Mouse (Mus musculus) megakaryocyte, embryonic 14.5 days (primary cell): ENCODE data around the gene Klhl18. TPM values are rescaled to one million over a fixed set of nuclear protein-coding genes. Genes with fewer than 3 reads are reported as not detected.

Experiments used
- H3K27me3 ChIP-seq: replicated peaks from 2 replicates; pipeline ENCODE3; 2012; ENCODE audit warnings: inconsistent platforms
- H3K36me3 ChIP-seq: replicated peaks from 2 replicates; pipeline ENCODE3; 2012; ENCODE audit warnings: low read length, inconsistent platforms, mixed read lengths
- H3K4me1 ChIP-seq: 2 replicates; pipeline ENCODE4 v1.6.1; 2012; ENCODE audit warnings: inconsistent platforms
- H3K4me3 ChIP-seq: replicated peaks from 2 replicates; pipeline ENCODE3; 2012; ENCODE audit warnings: moderate library complexity, mild to moderate bottlenecking, inconsistent platforms
- H3K9me3 ChIP-seq: 2 replicates; pipeline ENCODE4 v1.6.1; 2012; ENCODE audit warnings: inconsistent platforms
- FLI1 ChIP-seq: IDR thresholded peaks from 2 replicates; pipeline ENCODE4 v1.6.1; 2012; ENCODE audit warnings: low read length, inconsistent platforms, mixed read lengths
- GATA1 ChIP-seq: IDR thresholded peaks from 3 replicates; pipeline ENCODE4 v1.6.1; 2012; ENCODE audit warnings: mixed read lengths, low read length, inconsistent platforms, borderline replicate concordance
- polyA plus RNA-seq: library from polyadenylated mRNA; stranded (reverse); fragments of >175 nt; gene quantifications from 2 replicates; pipeline ENCODE4 v1.2.3, GENCODE M21; 2012; ENCODE audit warnings: low replicate concordance; ENCODE audit not compliant: insufficient read depth

Klhl18 gene
- polyA plus RNA-seq, 1 experiment, result 10.0 TPM

GRCm38 (mm10) chr9:110460884-110461815, 15.3 kb downstream of the Klhl18 start:
- H3K9me3 ChIP-seq, result no peaks in the 10 kb centered on the region

GRCm38 (mm10) chr9:110459145-110459727, 17.3 kb downstream of the Klhl18 start:
- Histone ChIP-seq H3K36me3 (peaks cover 54% of the 10 kb centered on the region), H3K4me3 (peak overlapping the region; percentile 44), H3K9me3 (no peaks in the 10 kb centered on the region), H3K4me1 (peaks cover 91% of the 10 kb centered on the region), H3K27me3 (no peaks in the 10 kb centered on the region)
- TF ChIP-seq GATA1, result no peak
- no peak for TF ChIP-seq FLI1

More at GRCm38 (mm10) chr9:110460884-110461815, 15.3 kb downstream of the Klhl18 start:
- Histone ChIP-seq H3K36me3 (peaks cover 48% of the 10 kb centered on the region), H3K4me1 (peaks cover 90% of the 10 kb centered on the region), H3K4me3 (peak overlapping the region; percentile 15), H3K27me3 (no peaks in the 10 kb centered on the region)
- no peak for TF ChIP-seq FLI1
- TF ChIP-seq GATA1, result no peak

GRCm38 (mm10) chr9:110457926-110458325, 18.6 kb downstream of the Klhl18 start:
- H3K36me3 ChIP-seq, result peaks cover 58% of the 10 kb centered on the region
- no peaks in the 10 kb centered on the region for H3K27me3 ChIP-seq
- H3K4me1 ChIP-seq, result peaks cover 84% of the 10 kb centered on the region
- no peak for TF ChIP-seq FLI1
- no peak for TF ChIP-seq GATA1
- no peaks in the 10 kb centered on the region for H3K9me3 ChIP-seq
- H3K4me3 ChIP-seq, result no peak overlapping the region

GRCm38 (mm10) chr9:110452523-110452922, 24.0 kb downstream of the Klhl18 start:
- peaks cover 60% of the 10 kb centered on the region for H3K4me1 ChIP-seq
- TF ChIP-seq GATA1, result no peak
- TF ChIP-seq FLI1, result no peak
- peak overlapping the region; percentile 59 for H3K4me3 ChIP-seq
- no peaks in the 10 kb centered on the region for H3K27me3 ChIP-seq
- peaks cover 69% of the 10 kb centered on the region for H3K36me3 ChIP-seq
- peaks cover 8% of the 10 kb centered on the region for H3K9me3 ChIP-seq

- TF ChIP-seq FLI1, result no peak
- 0 out of 3 replicates have a peak, but pooled peaks have one; percentile 11 for TF ChIP-seq GATA1
- H3K4me1 ChIP-seq, result peaks cover 39% of the 10 kb centered on the region
- peaks cover 8% of the 10 kb centered on the region for H3K9me3 ChIP-seq
- peaks cover 60% of the 10 kb centered on the region for H3K36me3 ChIP-seq
- H3K27me3 ChIP-seq, result no peaks in the 10 kb centered on the region
- H3K4me3 ChIP-seq, result peak overlapping the region; percentile 84
Measured at GRCm38 (mm10) chr9:110448857-110449617, 27.5 kb downstream of the Klhl18 start.

GRCm38 (mm10) chr9:110448356-110448755, 28.1 kb downstream of the Klhl18 start:
- Histone ChIP-seq H3K27me3 (no peaks in the 10 kb centered on the region), H3K4me3 (no peak overlapping the region), H3K9me3 (peaks cover 8% of the 10 kb centered on the region), H3K4me1 (peaks cover 39% of the 10 kb centered on the region), H3K36me3 (peaks cover 56% of the 10 kb centered on the region)
- TF ChIP-seq GATA1 (no peak), FLI1 (no peak)

- Histone ChIP-seq H3K4me3 (peak overlapping the region; percentile 80), H3K9me3 (no peaks in the 10 kb centered on the region), H3K4me1 (peaks cover 68% of the 10 kb centered on the region), H3K36me3 (peaks cover 64% of the 10 kb centered on the region), H3K27me3 (no peaks in the 10 kb centered on the region)
- no peak for TF ChIP-seq GATA1
- no peak for TF ChIP-seq FLI1
Measured at GRCm38 (mm10) chr9:110440559-110440958, 35.9 kb downstream of the Klhl18 start.

- Histone ChIP-seq H3K9me3 (no peaks in the 10 kb centered on the region), H3K36me3 (peaks cover 69% of the 10 kb centered on the region), H3K4me3 (peak overlapping the region; percentile 46), H3K4me1 (peaks cover 71% of the 10 kb centered on the region), H3K27me3 (no peaks in the 10 kb centered on the region)
- TF ChIP-seq FLI1, result no peak
- TF ChIP-seq GATA1, result no peak; the same call in 2 of the 3 replicates
Measured at GRCm38 (mm10) chr9:110440049-110440448, 36.4 kb downstream of the Klhl18 start.

GRCm38 (mm10) chr9:110436041-110436440, 40.5 kb downstream of the Klhl18 start:
- peaks cover 92% of the 10 kb centered on the region for H3K36me3 ChIP-seq
- no peaks in the 10 kb centered on the region for H3K27me3 ChIP-seq
- H3K4me1 ChIP-seq, result peaks cover 74% of the 10 kb centered on the region
- H3K4me3 ChIP-seq, result no peak overlapping the region
- TF ChIP-seq FLI1, result no peak
- no peak for TF ChIP-seq GATA1
- no peaks in the 10 kb centered on the region for H3K9me3 ChIP-seq

GRCm38 (mm10) chr9:110433045-110433444, 43.4 kb downstream of the Klhl18 start:
- Histone ChIP-seq H3K9me3 (no peaks in the 10 kb centered on the region), H3K27me3 (no peaks in the 10 kb centered on the region), H3K36me3 (peaks cover 99% of the 10 kb centered on the region), H3K4me1 (peaks cover 59% of the 10 kb centered on the region), H3K4me3 (no peak overlapping the region)
- TF ChIP-seq FLI1, result no peak
- no peak for TF ChIP-seq GATA1
